Mouse (Mus musculus) frontal cortex, postnatal 10 days (tissue): ENCODE measurements around the gene Spdye4a.

Experiments
- DNase-seq, 2 experiments: peaks; one replicate each; pipeline ENCODE4 v3.0.0; 2022; ENCODE audit warnings: low spot score in 2 of 2, mixed read lengths in 1 of 2

Spdye4a gene

GRCm38 (mm10) chr5:143226790-143227189 is at the start of gene Spdye4a:
Gene Spdye4a (minus strand): TSS chr5:143226890.
- no peak for DNase-seq

GRCm38 (mm10) chr5:143275761-143276160 is 49.1 kb upstream of the Spdye4a start:
- DNase-seq: no peak

GRCm38 (mm10) chr5:143272540-143273330 is 46.0 kb upstream of the Spdye4a start:
- no peak for DNase-seq

GRCm38 (mm10) chr5:143272108-143272507 is 45.4 kb upstream of the Spdye4a start:
- no peak for DNase-seq

- DNase-seq: no peak
Observed at GRCm38 (mm10) chr5:143271642-143272041, 45.0 kb upstream of the Spdye4a start.

- peak in 1 of 2 experiments; percentile 43 for DNase-seq
Observed at GRCm38 (mm10) chr5:143270151-143270519, 43.4 kb upstream of the Spdye4a start.

- peak; percentile 58 to 74 for DNase-seq
Observed at GRCm38 (mm10) chr5:143269363-143270150, 42.9 kb upstream of the Spdye4a start, which contains the start of gene Zfp316. Gene Zfp316 (minus strand): TSS chr5:143270022.

- DNase-seq: no peak
Observed at GRCm38 (mm10) chr5:143268985-143269362, 42.3 kb upstream of the Spdye4a start.

GRCm38 (mm10) chr5:143266794-143267193 is 40.1 kb upstream of the Spdye4a start:
- DNase-seq: no peak

GRCm38 (mm10) chr5:143265409-143265808 is 38.7 kb upstream of the Spdye4a start:
- no peak for DNase-seq

GRCm38 (mm10) chr5:143264689-143265088 is 38.0 kb upstream of the Spdye4a start:
- DNase-seq: no peak

- no peak for DNase-seq
Observed at GRCm38 (mm10) chr5:143261636-143262035, 34.9 kb upstream of the Spdye4a start.

- DNase-seq: no peak
Observed at GRCm38 (mm10) chr5:143255802-143256201, 29.1 kb upstream of the Spdye4a start.

GRCm38 (mm10) chr5:143255131-143255519 is 28.4 kb upstream of the Spdye4a start:
- DNase-seq: no peak

- no peak for DNase-seq
Observed at GRCm38 (mm10) chr5:143254487-143255130, 27.9 kb upstream of the Spdye4a start.

GRCm38 (mm10) chr5:143253881-143254486 is 27.3 kb upstream of the Spdye4a start:
- no peak for DNase-seq

GRCm38 (mm10) chr5:143253186-143253880 is 26.6 kb upstream of the Spdye4a start:
- no peak for DNase-seq

GRCm38 (mm10) chr5:143252791-143253185 is 26.1 kb upstream of the Spdye4a start:
- DNase-seq: no peak

GRCm38 (mm10) chr5:143252039-143252438 is 25.3 kb upstream of the Spdye4a start:
- DNase-seq: no peak

- no peak for DNase-seq
Observed at GRCm38 (mm10) chr5:143244926-143245325, 18.2 kb upstream of the Spdye4a start.

- DNase-seq: no peak
Observed at GRCm38 (mm10) chr5:143236036-143236435, 9.3 kb upstream of the Spdye4a start.
